Mouse (Mus musculus): Measurements from ENCODE around the gene Lyl1.

Gene Lyl1

DNA sequence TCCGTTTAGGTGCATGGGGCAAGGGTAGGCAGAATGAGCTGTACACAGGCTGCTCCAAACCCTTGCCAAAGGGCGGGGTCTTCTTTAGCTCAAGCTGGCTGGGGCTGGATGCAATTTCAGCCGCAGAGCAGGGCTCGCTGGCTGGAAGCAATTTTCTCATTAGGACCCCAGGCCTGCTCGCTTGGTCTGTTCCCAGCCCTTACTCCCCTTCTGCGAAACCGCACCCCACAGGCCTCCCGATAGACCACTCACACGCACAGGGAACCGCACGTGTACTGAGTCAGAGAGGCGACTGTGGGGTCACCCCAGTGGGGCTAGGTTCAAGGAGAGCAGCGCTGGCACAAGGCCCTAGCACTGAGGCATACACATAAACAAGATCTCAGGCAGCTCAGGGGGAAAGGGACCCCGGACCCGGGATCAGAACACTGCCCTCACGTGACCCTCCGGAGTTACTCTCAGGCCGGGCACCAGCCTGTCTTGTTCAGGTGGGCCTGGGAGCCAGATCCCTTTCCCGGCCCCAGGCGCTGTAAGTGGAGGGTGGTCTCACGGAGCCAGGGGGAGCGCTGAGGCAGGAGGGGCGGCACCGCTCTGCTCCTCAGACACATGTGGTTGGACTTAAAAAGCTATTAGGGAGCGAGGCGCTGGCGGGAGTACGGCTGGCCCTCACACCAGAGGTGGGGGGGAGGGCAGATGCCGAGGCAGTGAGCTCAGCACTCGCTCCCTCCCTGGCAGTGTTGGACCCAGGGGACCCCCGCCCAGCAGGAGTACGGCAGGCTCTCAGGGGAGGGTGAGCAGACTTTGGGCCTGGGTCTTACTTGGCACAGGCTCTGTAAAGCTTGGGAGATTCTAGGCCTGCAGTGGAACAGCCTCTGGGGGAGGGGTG is 41.2 kb downstream of the Lyl1 start:
- peak; percentile 52 to 70 for DNase-seq (ENCODE audit: low spot score in 2 of 2)

- peak in 1 of 2 experiments; percentile 37 for DNase-seq (ENCODE audit: low spot score in 2 of 2)
Measured at GRCm38 (mm10) chr8:84743054-84743415, 41.8 kb downstream of the Lyl1 start.

- DNase-seq (ENCODE audit: low spot score in 2 of 2), result peak in 1 of 2 experiments; percentile 53
Measured at GRCm38 (mm10) chr8:84743517-84744420, 42.5 kb downstream of the Lyl1 start.

- DNase-seq (ENCODE audit: low spot score in 2 of 2), result no peak
Measured at GRCm38 (mm10) chr8:84745032-84745925, 44.0 kb downstream of the Lyl1 start.

- no peak for DNase-seq (ENCODE audit: low spot score in 2 of 2)
Measured at GRCm38 (mm10) chr8:84749519-84749918, 48.3 kb downstream of the Lyl1 start.

- no peak for DNase-seq (ENCODE audit: low spot score in 2 of 2)
Measured at GRCm38 (mm10) chr8:84752734-84753582, 51.7 kb downstream of the Lyl1 start.

All from urinary bladder, postnatal 36 days (tissue).